Mouse (Mus musculus) gastrocnemius, adult 2 months (tissue): ENCODE results near the gene Vmo1. TPM values are rescaled to one million over a fixed set of nuclear protein-coding genes. Genes with fewer than 3 reads are reported as not detected.

ENCODE experiments used
- DNase-seq: peaks from one replicate; pipeline ENCODE4 v3.0.0; 2022
- H3K27ac ChIP-seq: fragments of 200-600 bp; 2 replicates; pipeline ENCODE4 v1.8.1; 2022; ENCODE audit warnings: mild to moderate bottlenecking
- H3K4me3 ChIP-seq: fragments of 200-600 bp; 2 replicates; pipeline ENCODE4 v1.8.1; 2022; ENCODE audit warnings: mild to moderate bottlenecking, moderate library complexity
- CTCF ChIP-seq: fragments of 200-600 bp; IDR thresholded peaks from 2 replicates; pipeline ENCODE4 v1.8.1; 2022; ENCODE audit warnings: antibody characterized with exemption, mild to moderate bottlenecking, moderate library complexity
- intact Hi-C: fragments of 180-260 bp; cut with DNase I; formaldehyde crosslinking; loops from one replicate; pipeline ENCODE4 v1.15.1; 2025
- total RNA-seq, 2 experiments: library from RNA; stranded (reverse); gene quantifications; 2 replicates each; pipeline ENCODE4 v1.2.3; 2021

The Vmo1 gene
- total RNA-seq, 2 experiments from 2014 or later = not detected

- Histone ChIP-seq H3K27ac (peak overlapping the region; percentile 31), H3K4me3 (no peak overlapping the region)
- intact Hi-C loops = no loop called here
- TF ChIP-seq CTCF = no peak
- peak; percentile 62 for DNase-seq
These were observed 896 bp downstream of the Vmo1 start for GRCm38 (mm10) chr11:70513520-70513919.

- peak overlapping the region; percentile 31; the same call in 1 of the 2 replicates for H3K27ac ChIP-seq
These were observed 1.6 kb downstream of the Vmo1 start for GRCm38 (mm10) chr11:70512709-70513342.

DNA sequence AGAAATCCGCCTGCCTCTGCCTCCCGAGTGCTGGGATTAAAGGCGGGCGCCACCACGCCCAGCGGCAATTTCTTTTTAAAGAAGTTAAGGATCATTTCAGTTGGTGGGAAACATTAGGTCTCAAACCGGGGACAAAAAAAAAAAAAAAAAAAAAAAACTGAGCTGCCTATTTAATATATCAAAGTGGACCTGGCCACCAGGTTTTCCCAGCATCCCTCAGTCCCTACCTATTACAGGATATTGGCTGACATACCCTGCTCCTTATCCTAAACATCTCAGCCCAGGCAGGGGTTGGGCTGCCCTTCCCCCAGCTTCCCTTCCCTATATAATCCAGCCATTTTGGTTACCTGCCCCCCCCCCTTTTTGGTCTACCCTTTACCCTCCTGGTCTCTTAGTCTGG is 2.6 kb downstream of the Vmo1 start:
- no peak overlapping the region for H3K27ac ChIP-seq
- intact Hi-C loops = no loop called here
- no peak for DNase-seq
- H3K4me3 ChIP-seq = no peak overlapping the region
- TF ChIP-seq CTCF = no peak

More at GRCm38 (mm10) chr11:70512709-70513342, 1.6 kb downstream of the Vmo1 start:
- TF ChIP-seq CTCF = no peak
- no peak for DNase-seq
- H3K4me3 ChIP-seq = no peak overlapping the region
- intact Hi-C loops = no loop called here

DNA sequence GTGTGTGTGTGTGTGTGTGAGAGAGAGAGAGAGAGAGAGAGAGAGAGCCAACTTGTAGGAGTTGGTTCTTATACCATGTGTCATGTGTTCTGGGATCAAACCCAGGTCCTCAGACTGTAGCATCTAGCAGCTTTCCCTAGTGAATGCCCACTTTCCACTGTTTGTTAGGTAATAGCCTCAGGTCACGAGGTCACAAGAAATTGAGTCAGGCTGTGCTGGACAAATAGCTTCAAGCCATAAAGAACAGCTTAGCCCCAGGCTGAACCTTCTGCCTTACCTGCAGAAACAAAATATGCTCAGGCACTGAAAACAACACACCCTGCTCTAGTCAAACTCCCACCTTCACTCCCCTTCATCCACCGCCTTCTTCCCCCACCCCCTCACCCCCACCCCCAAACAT is 3.2 kb downstream of the Vmo1 start:
- no peak overlapping the region for H3K27ac ChIP-seq
- no peak for DNase-seq
- no peak for TF ChIP-seq CTCF
- H3K4me3 ChIP-seq = no peak overlapping the region
- intact Hi-C loops = no loop called here

GRCm38 (mm10) chr11:70509753-70510564 is 4.5 kb downstream of the Vmo1 start:
- TF ChIP-seq CTCF = peak; percentile 55
- Histone ChIP-seq H3K4me3 (no peak overlapping the region), H3K27ac (no peak overlapping the region)
- intact Hi-C loops = no loop called here
- DNase-seq = peak; percentile 52

- no peak for DNase-seq
- intact Hi-C loops = loop anchor here (1.0 to 2.0 kb wide), 3 partner anchors 54 to 93 kb away; no protein-coding TSS in a partner anchor
- H3K4me3 ChIP-seq = no peak overlapping the region
- no peak for TF ChIP-seq CTCF
- H3K27ac ChIP-seq = no peak overlapping the region
These were observed 7.4 kb downstream of the Vmo1 start for GRCm38 (mm10) chr11:70506962-70507515.

DNA sequence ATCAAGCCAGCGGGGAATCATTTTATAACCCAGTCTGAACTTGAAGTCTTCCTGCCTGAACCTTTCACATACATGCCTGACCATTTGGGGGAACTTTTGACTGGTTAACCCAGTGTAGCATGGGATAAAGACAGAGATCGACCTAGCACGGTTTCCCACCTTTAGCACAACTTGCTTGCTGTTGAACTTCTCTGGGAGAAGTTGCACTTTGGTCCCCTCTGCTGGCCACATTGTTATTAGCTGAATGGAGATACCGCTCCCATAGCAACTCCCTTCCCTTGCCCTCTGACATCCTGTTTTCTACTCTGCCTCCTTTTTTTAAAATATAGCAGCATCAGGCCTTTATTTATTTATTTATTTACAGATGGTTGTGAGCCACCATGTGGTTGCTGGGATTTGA is 8.0 kb downstream of the Vmo1 start:
- H3K27ac ChIP-seq = no peak overlapping the region
- peak; percentile 78 for DNase-seq
- peak; percentile 78 for TF ChIP-seq CTCF
- intact Hi-C loops = loop anchor here (1.0 to 2.0 kb wide), 3 partner anchors 54 to 92 kb away; no protein-coding TSS in a partner anchor
- H3K4me3 ChIP-seq = no peak overlapping the region

DNA sequence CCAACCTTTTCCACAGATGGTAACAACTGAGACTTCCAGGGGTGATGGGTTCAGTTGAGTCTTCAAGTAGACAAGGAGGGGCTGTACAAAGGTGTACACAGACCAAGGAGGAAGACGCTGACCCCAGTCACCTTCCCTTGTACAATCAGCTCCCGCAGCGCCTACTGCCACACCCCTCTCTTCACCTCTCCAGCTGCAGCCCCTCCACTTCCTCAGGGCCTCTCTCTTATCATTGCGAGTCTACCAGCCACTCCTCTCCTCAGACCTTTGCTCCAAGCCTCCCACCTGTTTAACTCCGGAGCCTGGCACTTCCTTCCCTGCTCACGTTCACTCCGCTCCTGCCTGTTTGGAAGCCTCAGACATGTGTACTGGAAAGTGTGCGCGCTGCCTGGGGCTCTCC is 9.4 kb downstream of the Vmo1 start, which contains the start of gene Tm4sf5:
Gene Tm4sf5, plus strand, starts transcription at position 275 of the 400 bp plus-strand sequence.
- TF ChIP-seq CTCF = no peak
- DNase-seq = no peak
- Histone ChIP-seq H3K27ac (no peak within 1 kb of the TSS), H3K4me3 (no peak within 1 kb of the TSS)
- intact Hi-C loops = no loop called here

DNA sequence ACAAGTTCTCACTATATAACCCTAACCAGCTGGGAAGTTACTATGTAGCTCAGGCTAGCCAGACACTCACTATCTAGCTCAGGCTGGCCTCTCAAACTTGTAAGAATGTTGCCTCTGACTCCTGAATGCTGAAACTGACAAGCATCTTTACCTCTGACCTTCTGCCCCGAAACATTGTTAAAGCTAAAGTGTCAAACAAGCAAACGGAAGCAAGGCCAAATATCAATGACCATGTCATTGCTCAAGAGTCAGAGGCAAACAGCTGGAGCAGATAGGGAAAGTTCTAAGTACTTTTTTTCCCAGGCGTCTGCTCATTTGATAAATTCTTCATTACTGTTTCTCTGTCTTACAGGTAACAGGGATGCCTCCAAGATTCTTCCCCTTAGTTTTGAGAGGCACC is 12.4 kb downstream of the Vmo1 start:
- no peak overlapping the region for H3K27ac ChIP-seq
- no peak overlapping the region for H3K4me3 ChIP-seq
- intact Hi-C loops = no loop called here
- no peak for DNase-seq
- TF ChIP-seq CTCF = no peak

DNA sequence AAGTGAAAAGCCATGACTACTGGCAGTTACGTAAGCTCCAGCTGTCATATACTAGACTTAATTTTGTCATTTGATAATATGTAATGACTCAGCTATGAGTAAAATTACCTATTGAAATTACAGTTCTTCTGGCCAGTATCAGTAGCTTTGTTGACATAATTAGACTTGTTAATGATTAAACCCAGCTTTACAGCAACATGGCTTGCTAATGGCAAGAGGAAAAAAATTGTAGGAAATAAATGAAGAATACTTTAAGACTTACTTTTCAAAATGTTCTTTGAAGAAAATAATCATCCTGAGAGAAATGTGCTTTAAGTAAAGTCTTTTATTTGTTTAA is 14.0 kb downstream of the Vmo1 start:
- DNase-seq = no peak
- Histone ChIP-seq H3K4me3 (no peak overlapping the region), H3K27ac (no peak overlapping the region)
- intact Hi-C loops = no loop called here
- no peak for TF ChIP-seq CTCF

DNA sequence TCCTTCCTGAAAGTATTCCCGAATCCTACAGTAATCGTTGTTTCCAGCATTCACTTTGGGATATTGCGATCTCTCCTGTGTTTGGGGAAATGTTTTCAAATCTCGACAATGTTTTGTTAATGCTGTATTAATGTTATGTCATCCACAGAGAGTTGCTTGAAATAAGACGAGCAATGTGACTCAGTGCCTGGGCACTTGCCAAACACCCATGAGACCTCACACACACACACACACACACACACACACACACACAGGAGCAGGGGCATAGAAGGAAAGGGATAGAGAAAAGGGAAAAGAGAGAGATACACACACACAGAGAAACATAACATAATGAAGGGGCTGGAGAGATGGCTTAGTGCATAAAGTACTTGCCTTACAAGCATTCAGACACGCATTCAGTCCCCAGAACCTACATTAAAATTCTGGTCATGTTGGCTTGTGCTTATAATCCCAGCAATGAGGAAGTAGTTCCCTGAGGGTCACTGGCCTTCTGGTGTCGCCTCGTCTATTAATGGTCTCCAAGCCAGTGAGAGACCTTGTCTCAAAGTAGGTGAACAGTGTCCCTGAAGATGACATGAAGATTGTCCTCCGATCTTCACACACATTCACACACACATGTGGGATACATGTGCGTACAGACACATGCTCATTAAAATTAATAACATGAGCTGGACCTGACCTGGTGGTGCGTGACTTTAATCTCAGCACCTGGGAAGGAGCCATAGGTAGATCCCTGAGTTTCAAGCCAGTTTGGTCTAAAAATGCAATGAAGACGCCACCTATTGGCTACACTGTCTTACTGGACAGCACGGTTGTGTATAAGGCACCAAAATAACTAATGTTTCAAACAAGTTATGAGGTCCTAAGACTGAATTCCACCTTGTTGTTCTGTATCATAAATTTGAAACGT is 14.6 kb downstream of the Vmo1 start:
- H3K4me3 ChIP-seq = no peak overlapping the region
- no peak for DNase-seq
- intact Hi-C loops = no loop called here
- H3K27ac ChIP-seq = no peak overlapping the region
- TF ChIP-seq CTCF = peak; percentile 69

GRCm38 (mm10) chr11:70489684-70490083 is 24.7 kb downstream of the Vmo1 start:
- H3K27ac ChIP-seq = peak overlapping the region; percentile 81
- no peak for TF ChIP-seq CTCF
- no peak for DNase-seq
- no peak overlapping the region for H3K4me3 ChIP-seq
- intact Hi-C loops = no loop called here
